Mouse (Mus musculus): ENCODE data around the gene Kcnq2. TPM values are rescaled to one million over a fixed set of nuclear protein-coding genes. Genes with fewer than 3 reads are reported as not detected.
A peak's percentile ranks its signal among the peaks of the same experiment; 100 is the strongest.

Gene Kcnq2
- polyA plus RNA-seq, 1 experiment from 2014 or later, result 0.42 TPM

DNA sequence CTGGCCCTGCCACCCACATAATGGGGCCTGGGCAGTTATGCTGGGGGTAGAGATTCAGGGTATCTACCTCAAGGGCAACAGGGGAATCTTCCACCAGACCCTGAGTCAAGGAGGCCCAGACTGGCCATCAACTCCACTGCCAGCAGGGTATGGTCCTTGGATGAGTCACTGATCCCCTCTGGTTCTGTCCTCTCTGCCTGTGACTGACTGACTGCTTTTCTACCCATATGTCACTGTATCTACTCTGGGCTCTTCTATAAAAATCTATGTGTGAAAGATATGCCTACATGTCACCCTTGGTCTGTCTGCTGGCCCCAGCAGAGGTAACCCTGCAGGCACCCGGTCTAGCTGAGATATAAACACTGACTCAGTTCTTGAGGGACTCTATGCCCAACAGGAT is 18.0 kb upstream of the Kcnq2 start:
- Histone ChIP-seq H3K27ac (replicated peaks) (no peak overlapping the region), H3K27me3 (ENCODE audit: control insufficient read depth, insufficient read depth, low read length) (0 out of 2 replicates have a peak, but pooled peaks cover 2% of the 10 kb centered on the region), H3K9ac (ENCODE audit: low read length) (no peak overlapping the region), H3K36me3 (ENCODE audit: control insufficient read depth, insufficient read depth, low read length) (no peaks in the 10 kb centered on the region), H3K4me1 (replicated peaks; ENCODE audit: control insufficient read depth, insufficient read depth) (no peaks in the 10 kb centered on the region), H3K4me3 (ENCODE audit: low read depth, low read length) (no peak overlapping the region), H3K9me3 (ENCODE audit: control insufficient read depth, low read length) (no peaks in the 10 kb centered on the region), H3K4me2 (replicated peaks; ENCODE audit: low read depth) (no peak overlapping the region)
- TF ChIP-seq EP300 (optimal IDR thresholded peaks at IDR 0.05), result no peak
- no peak for TF ChIP-seq CTCF (IDR thresholded peaks at IDR 0.05; ENCODE audit: low read depth)
- ATAC-seq (ENCODE audit: low FRiP score, low TSS enrichment) (no peak), DNase-seq (ENCODE audit: low spot score) (no peak)
- 85% methylated on average over 1 of the region's 1 CpGs for WGBS

DNA sequence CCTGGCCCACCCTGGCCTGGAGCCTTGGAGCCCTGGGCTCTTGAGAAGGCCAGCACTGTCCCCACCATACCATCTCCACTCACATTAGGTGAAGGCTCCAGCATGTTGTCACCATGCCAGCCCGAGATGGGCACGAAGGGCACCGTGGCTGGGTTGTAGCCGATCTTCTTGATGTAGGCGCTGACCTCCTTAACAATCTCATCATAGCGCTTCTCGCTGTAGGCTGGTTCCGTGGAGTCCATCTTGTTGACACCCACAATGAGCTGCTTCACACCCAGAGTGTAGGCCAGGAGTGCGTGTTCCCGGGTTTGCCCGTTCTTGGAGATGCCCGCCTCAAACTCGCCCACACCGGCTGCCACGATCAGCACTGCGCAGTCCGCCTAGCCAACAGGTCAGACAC is 17.6 kb upstream of the Kcnq2 start:
- no peak overlapping the region for H3K9ac ChIP-seq (ENCODE audit: low read length)
- ATAC-seq (ENCODE audit: low FRiP score, low TSS enrichment) (no peak; the same call in 1 of the 2 replicates), DNase-seq (ENCODE audit: low spot score) (no peak)
- H3K36me3 ChIP-seq (ENCODE audit: control insufficient read depth, insufficient read depth, low read length), result no peaks in the 10 kb centered on the region
- 94% methylated on average over 17 of the region's 17 CpGs for WGBS
- no peak overlapping the region for H3K4me2 ChIP-seq (replicated peaks; ENCODE audit: low read depth)
- no peak for TF ChIP-seq EP300 (optimal IDR thresholded peaks at IDR 0.05)
- no peak for TF ChIP-seq CTCF (IDR thresholded peaks at IDR 0.05; ENCODE audit: low read depth)
- H3K27me3 ChIP-seq (ENCODE audit: control insufficient read depth, insufficient read depth, low read length), result 0 out of 2 replicates have a peak, but pooled peaks cover 2% of the 10 kb centered on the region
- H3K4me1 ChIP-seq (replicated peaks; ENCODE audit: control insufficient read depth, insufficient read depth), result no peaks in the 10 kb centered on the region
- no peak overlapping the region for H3K4me3 ChIP-seq (ENCODE audit: low read depth, low read length)
- H3K27ac ChIP-seq (replicated peaks), result no peak overlapping the region
- H3K9me3 ChIP-seq (ENCODE audit: control insufficient read depth, low read length), result no peaks in the 10 kb centered on the region

DNA sequence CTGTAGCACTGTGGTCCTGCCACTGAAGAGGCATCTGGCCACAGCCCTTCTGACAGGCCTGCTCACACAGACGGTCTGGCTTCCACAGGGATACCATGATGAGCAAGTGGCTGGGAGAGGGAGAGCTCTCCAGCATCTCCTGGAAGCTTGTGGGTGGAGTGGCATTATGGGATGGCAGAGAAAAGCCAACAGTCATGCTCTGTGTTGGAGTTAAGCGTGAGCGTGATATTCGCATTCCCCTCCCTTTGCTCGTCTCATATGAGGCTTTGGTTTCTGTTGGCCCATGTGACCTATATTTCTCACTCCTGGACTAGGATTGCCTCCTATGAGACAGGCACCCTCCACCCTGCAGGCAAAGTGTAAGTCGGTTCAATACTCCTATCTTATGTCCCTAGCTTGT is 15.2 kb upstream of the Kcnq2 start:
- Histone ChIP-seq H3K27me3 (ENCODE audit: control insufficient read depth, insufficient read depth, low read length) (no peaks in the 10 kb centered on the region), H3K4me2 (replicated peaks; ENCODE audit: low read depth) (no peak overlapping the region), H3K4me3 (ENCODE audit: low read depth, low read length) (no peak overlapping the region), H3K9ac (ENCODE audit: low read length) (no peak overlapping the region), H3K36me3 (ENCODE audit: control insufficient read depth, insufficient read depth, low read length) (no peaks in the 10 kb centered on the region), H3K27ac (replicated peaks) (no peak overlapping the region), H3K4me1 (replicated peaks; ENCODE audit: control insufficient read depth, insufficient read depth) (no peaks in the 10 kb centered on the region), H3K9me3 (ENCODE audit: control insufficient read depth, low read length) (no peaks in the 10 kb centered on the region)
- 72% methylated on average over 6 of the region's 6 CpGs for whole genome bisulfite sequencing
- ATAC-seq (ENCODE audit: low FRiP score, low TSS enrichment) (no peak), DNase-seq (ENCODE audit: low spot score) (no peak)
- TF ChIP-seq EP300 (optimal IDR thresholded peaks at IDR 0.05) (no peak), CTCF (IDR thresholded peaks at IDR 0.05; ENCODE audit: low read depth) (no peak)

DNA sequence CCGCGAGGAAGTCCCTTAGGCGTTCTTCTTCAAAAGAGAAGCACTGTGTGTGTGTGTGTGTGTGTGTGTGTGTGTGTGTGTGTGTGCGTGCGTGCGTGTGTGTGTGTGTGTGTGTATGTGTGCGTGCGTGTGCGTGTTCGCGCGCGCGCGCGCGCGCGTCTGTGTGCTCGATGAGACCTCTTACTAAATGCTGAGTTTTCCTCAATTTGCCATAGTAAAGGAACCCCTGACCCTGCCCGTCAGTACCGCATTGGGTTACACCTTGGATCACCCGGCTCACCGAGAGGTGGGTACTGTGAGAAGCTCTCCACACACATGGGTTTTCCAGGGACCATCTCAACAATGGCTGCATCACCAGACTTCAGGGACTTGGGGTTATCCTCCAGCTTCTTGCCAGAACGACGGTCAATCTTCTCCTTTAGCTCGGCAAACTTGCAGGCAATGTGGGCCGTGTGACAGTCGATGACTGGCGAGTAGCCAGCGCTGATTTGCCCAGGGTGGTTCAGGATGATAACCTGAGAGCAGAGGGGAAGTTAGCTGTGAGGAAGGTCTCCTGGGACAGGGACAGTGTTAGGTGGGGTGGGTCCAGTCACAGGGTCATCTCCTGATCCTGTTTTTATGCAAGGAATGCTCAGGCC is 13.3 kb upstream of the Kcnq2 start:
- H3K9me3 ChIP-seq (ENCODE audit: control insufficient read depth, low read length), result no peaks in the 10 kb centered on the region
- no peaks in the 10 kb centered on the region for H3K4me1 ChIP-seq (replicated peaks; ENCODE audit: control insufficient read depth, insufficient read depth)
- TF ChIP-seq CTCF (IDR thresholded peaks at IDR 0.05; ENCODE audit: low read depth) (no peak), EP300 (optimal IDR thresholded peaks at IDR 0.05) (no peak)
- no peaks in the 10 kb centered on the region for H3K27me3 ChIP-seq (ENCODE audit: control insufficient read depth, insufficient read depth, low read length)
- DNase-seq (ENCODE audit: low spot score) (no peak), ATAC-seq (ENCODE audit: low FRiP score, low TSS enrichment) (no peak)
- H3K9ac ChIP-seq (ENCODE audit: low read length), result no peak overlapping the region
- H3K36me3 ChIP-seq (ENCODE audit: control insufficient read depth, insufficient read depth, low read length), result no peaks in the 10 kb centered on the region
- peak overlapping the region; percentile 36 for H3K4me3 ChIP-seq (ENCODE audit: low read depth, low read length)
- no peak overlapping the region for H3K27ac ChIP-seq (replicated peaks)
- peak overlapping the region; percentile 64 for H3K4me2 ChIP-seq (replicated peaks; ENCODE audit: low read depth)
- WGBS, result 11% methylated on average over 29 of the region's 31 CpGs

DNA sequence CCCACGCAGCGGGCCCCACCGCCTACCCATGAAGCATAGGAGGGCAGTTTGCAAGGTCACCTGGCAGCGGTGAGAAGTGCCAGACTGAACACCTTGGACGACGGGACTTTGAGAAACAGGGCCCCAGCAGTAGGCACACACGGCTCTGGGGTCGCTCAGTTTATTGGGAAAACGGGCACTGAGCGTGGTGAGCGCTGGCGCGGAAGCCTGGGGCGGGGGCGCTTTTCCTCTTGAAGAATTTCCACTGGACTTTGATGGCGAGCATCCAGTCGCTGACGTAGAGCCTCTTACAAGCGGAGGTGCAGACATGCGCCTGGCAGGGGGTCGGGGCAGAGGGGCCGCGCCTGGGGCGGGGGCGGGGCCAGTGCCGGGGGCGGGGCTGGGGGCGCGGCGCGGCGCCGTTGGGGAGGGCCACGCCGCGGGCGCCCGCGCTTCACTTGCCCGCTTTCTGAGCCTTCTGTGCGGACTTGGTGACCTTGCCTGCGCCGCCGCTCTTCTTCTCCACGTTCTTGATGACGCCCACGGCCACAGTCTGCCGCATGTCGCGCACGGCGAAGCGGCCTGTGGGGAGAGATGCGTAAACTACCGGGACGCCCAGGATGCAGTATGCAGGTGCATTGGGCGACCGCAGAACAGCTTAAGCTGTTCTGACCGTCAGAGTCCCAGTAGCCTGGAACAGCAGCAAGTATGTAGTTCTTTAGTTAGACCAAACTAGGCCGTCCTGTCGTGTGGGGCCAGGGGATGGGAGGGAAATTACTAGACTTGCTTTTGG is 12.6 kb upstream of the Kcnq2 start:
- TF ChIP-seq EP300 (optimal IDR thresholded peaks at IDR 0.05) (no peak), CTCF (IDR thresholded peaks at IDR 0.05; ENCODE audit: low read depth) (no peak)
- H3K4me2 ChIP-seq (replicated peaks; ENCODE audit: low read depth), result peak overlapping the region; percentile 64
- DNase-seq (ENCODE audit: low spot score) (no peak), ATAC-seq (ENCODE audit: low FRiP score, low TSS enrichment) (no peak)
- no peaks in the 10 kb centered on the region for H3K4me1 ChIP-seq (replicated peaks; ENCODE audit: control insufficient read depth, insufficient read depth)
- no peaks in the 10 kb centered on the region for H3K27me3 ChIP-seq (ENCODE audit: control insufficient read depth, insufficient read depth, low read length)
- H3K27ac ChIP-seq (replicated peaks), result no peak overlapping the region
- no peaks in the 10 kb centered on the region for H3K36me3 ChIP-seq (ENCODE audit: control insufficient read depth, insufficient read depth, low read length)
- WGBS, result under 1% methylated on average over 57 of the region's 61 CpGs
- H3K9ac ChIP-seq (ENCODE audit: low read length), result no peak overlapping the region
- H3K4me3 ChIP-seq (ENCODE audit: low read depth, low read length), result peak overlapping the region; percentile 36
- H3K9me3 ChIP-seq (ENCODE audit: control insufficient read depth, low read length), result no peaks in the 10 kb centered on the region

DNA sequence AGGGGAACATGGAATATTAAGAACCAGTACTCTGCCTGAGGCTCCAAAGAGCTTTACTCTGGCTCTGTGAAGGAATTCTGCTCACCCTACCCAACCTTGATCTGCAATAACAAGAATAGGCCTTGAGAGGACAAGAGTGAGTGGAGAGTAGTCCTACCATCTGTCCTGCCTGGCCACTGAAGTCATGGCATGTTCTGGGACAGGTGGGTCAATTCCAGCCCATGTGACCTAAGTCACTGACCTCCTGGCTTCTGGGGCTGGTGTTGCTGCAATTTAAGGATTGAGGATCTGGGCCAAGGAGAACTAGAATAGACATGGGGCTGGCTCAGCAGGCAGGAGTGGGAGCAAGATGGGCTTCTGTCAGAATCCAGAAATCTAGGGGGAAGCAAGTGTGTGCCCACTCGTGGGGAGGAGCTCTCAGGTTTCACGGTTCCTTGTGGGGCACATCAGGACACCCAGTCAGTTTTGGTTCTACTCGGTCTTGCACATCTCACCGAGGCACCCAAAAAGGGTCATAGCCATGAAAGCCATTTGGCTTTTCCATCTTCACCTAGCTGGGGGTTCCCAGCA is 12.0 kb upstream of the Kcnq2 start:
- DNase-seq (ENCODE audit: low spot score), result no peak
- Histone ChIP-seq H3K27ac (replicated peaks) (no peak overlapping the region), H3K4me3 (ENCODE audit: low read depth, low read length) (no peak overlapping the region), H3K9ac (ENCODE audit: low read length) (no peak overlapping the region), H3K9me3 (ENCODE audit: control insufficient read depth, low read length) (no peaks in the 10 kb centered on the region), H3K27me3 (ENCODE audit: control insufficient read depth, insufficient read depth, low read length) (no peaks in the 10 kb centered on the region), H3K4me1 (replicated peaks; ENCODE audit: control insufficient read depth, insufficient read depth) (no peaks in the 10 kb centered on the region), H3K4me2 (replicated peaks; ENCODE audit: low read depth) (no peak overlapping the region), H3K36me3 (ENCODE audit: control insufficient read depth, insufficient read depth, low read length) (no peaks in the 10 kb centered on the region)
- no peak for ATAC-seq (ENCODE audit: low FRiP score, low TSS enrichment)
- TF ChIP-seq CTCF (IDR thresholded peaks at IDR 0.05; ENCODE audit: low read depth) (no peak), EP300 (optimal IDR thresholded peaks at IDR 0.05) (no peak)
- WGBS, result 48% methylated on average over 4 of the region's 4 CpGs

Measured in stomach, postnatal 0 days (tissue).